Mouse (Mus musculus): ENCODE results near the gene A730049H05Rik. TPM values are rescaled to one million over a fixed set of nuclear protein-coding genes. Genes with fewer than 3 reads are reported as not detected.

A730049H05Rik gene
- polyA plus RNA-seq, 1 experiment from 2014 or later = 0.97 TPM

- H3K36me3 ChIP-seq = no peaks in the 10 kb centered on the region
- no peaks in the 10 kb centered on the region for H3K4me1 ChIP-seq (replicated peaks)
- no peak overlapping the region for H3K4me2 ChIP-seq
- H3K9ac ChIP-seq = no peak overlapping the region
- H3K4me3 ChIP-seq = no peak overlapping the region
- H3K27ac ChIP-seq = no peak overlapping the region
- WGBS = 86% methylated on average over 2 of the region's 2 CpGs
- H3K27me3 ChIP-seq = no peaks in the 10 kb centered on the region
- ATAC-seq (ENCODE audit: low FRiP score) = no peak
- H3K9me3 ChIP-seq = no peaks in the 10 kb centered on the region
These were observed 14.8 kb downstream of the A730049H05Rik start for GRCm38 (mm10) chr6:92831106-92831505.

- Histone ChIP-seq H3K27ac (no peak overlapping the region), H3K27me3 (no peaks in the 10 kb centered on the region), H3K4me2 (no peak overlapping the region), H3K4me1 (replicated peaks) (no peaks in the 10 kb centered on the region), H3K9me3 (no peaks in the 10 kb centered on the region), H3K36me3 (no peaks in the 10 kb centered on the region), H3K9ac (no peak overlapping the region), H3K4me3 (no peak overlapping the region)
- WGBS = 13% methylated on average over 2 of the region's 2 CpGs
- ATAC-seq (ENCODE audit: low FRiP score) = no peak
These were observed 25.7 kb downstream of the A730049H05Rik start for GRCm38 (mm10) chr6:92842000-92842399.

- no peaks in the 10 kb centered on the region for H3K27me3 ChIP-seq
- no peaks in the 10 kb centered on the region for H3K4me1 ChIP-seq (replicated peaks)
- WGBS = 89% methylated on average over 2 of the region's 2 CpGs
- H3K4me2 ChIP-seq = no peak overlapping the region
- no peaks in the 10 kb centered on the region for H3K9me3 ChIP-seq
- H3K27ac ChIP-seq = no peak overlapping the region
- H3K9ac ChIP-seq = no peak overlapping the region
- ATAC-seq (ENCODE audit: low FRiP score) = no peak
- H3K4me3 ChIP-seq = no peak overlapping the region
- H3K36me3 ChIP-seq = no peaks in the 10 kb centered on the region
These were observed 27.2 kb downstream of the A730049H05Rik start for GRCm38 (mm10) chr6:92843474-92843873.

- no peak overlapping the region for H3K27ac ChIP-seq
These were observed 29.6 kb downstream of the A730049H05Rik start for GRCm38 (mm10) chr6:92845898-92846297.

GRCm38 (mm10) chr6:92846614-92847013, 30.3 kb downstream of the A730049H05Rik start:
- no peaks in the 10 kb centered on the region for H3K27me3 ChIP-seq
- WGBS = 60% methylated on average over 4 of the region's 4 CpGs
- H3K9me3 ChIP-seq = no peaks in the 10 kb centered on the region
- H3K4me3 ChIP-seq = no peak overlapping the region
- H3K36me3 ChIP-seq = no peaks in the 10 kb centered on the region
- no peak overlapping the region for H3K4me2 ChIP-seq
- no peak for ATAC-seq (ENCODE audit: low FRiP score)
- H3K9ac ChIP-seq = no peak overlapping the region
- no peak overlapping the region for H3K27ac ChIP-seq
- peaks cover 9% of the 10 kb centered on the region for H3K4me1 ChIP-seq (replicated peaks)

More at GRCm38 (mm10) chr6:92845898-92846297, 29.6 kb downstream of the A730049H05Rik start:
- ATAC-seq (ENCODE audit: low FRiP score) = no peak
- 83% methylated on average over 8 of the region's 8 CpGs for WGBS
- H3K27me3 ChIP-seq = no peaks in the 10 kb centered on the region
- H3K4me1 ChIP-seq (replicated peaks) = peaks cover 9% of the 10 kb centered on the region
- H3K9me3 ChIP-seq = no peaks in the 10 kb centered on the region
- no peak overlapping the region for H3K4me3 ChIP-seq
- no peak overlapping the region for H3K9ac ChIP-seq
- H3K36me3 ChIP-seq = no peaks in the 10 kb centered on the region
- no peak overlapping the region for H3K4me2 ChIP-seq

- no peak overlapping the region for H3K4me2 ChIP-seq
- H3K27me3 ChIP-seq = no peaks in the 10 kb centered on the region
- no peak overlapping the region for H3K9ac ChIP-seq
- WGBS = 95% methylated on average over 9 of the region's 9 CpGs
- no peak overlapping the region for H3K4me3 ChIP-seq
- no peak overlapping the region for H3K27ac ChIP-seq
- ATAC-seq (ENCODE audit: low FRiP score) = no peak
- H3K4me1 ChIP-seq (replicated peaks) = peaks cover 9% of the 10 kb centered on the region
- no peaks in the 10 kb centered on the region for H3K36me3 ChIP-seq
- H3K9me3 ChIP-seq = no peaks in the 10 kb centered on the region
These were observed 32.9 kb downstream of the A730049H05Rik start for GRCm38 (mm10) chr6:92849208-92849607.

- peaks cover 9% of the 10 kb centered on the region for H3K4me1 ChIP-seq (replicated peaks)
- ATAC-seq (ENCODE audit: low FRiP score) = peak; percentile 52; the same call in 1 of the 2 replicates
- H3K4me3 ChIP-seq = no peak overlapping the region
- H3K9me3 ChIP-seq = no peaks in the 10 kb centered on the region
- no peak overlapping the region for H3K4me2 ChIP-seq
- no peaks in the 10 kb centered on the region for H3K27me3 ChIP-seq
- WGBS = 27% methylated on average over 5 of the region's 5 CpGs
- no peak overlapping the region for H3K9ac ChIP-seq
- no peaks in the 10 kb centered on the region for H3K36me3 ChIP-seq
- 0 out of 2 replicates have a peak overlapping the region, but pooled peaks have one; percentile 30 for H3K27ac ChIP-seq
These were observed 34.0 kb downstream of the A730049H05Rik start for GRCm38 (mm10) chr6:92850250-92850649.

GRCm38 (mm10) chr6:92854873-92855272, 38.6 kb downstream of the A730049H05Rik start:
- Histone ChIP-seq H3K9me3 (no peaks in the 10 kb centered on the region), H3K36me3 (no peaks in the 10 kb centered on the region), H3K4me3 (no peak overlapping the region), H3K4me2 (no peak overlapping the region), H3K4me1 (replicated peaks) (peaks cover 8% of the 10 kb centered on the region), H3K27ac (no peak overlapping the region), H3K27me3 (no peaks in the 10 kb centered on the region), H3K9ac (no peak overlapping the region)
- 82% methylated on average over 4 of the region's 4 CpGs for WGBS
- no peak for ATAC-seq (ENCODE audit: low FRiP score)

- no peaks in the 10 kb centered on the region for H3K4me1 ChIP-seq (replicated peaks)
- H3K36me3 ChIP-seq = no peaks in the 10 kb centered on the region
- H3K27ac ChIP-seq = no peak overlapping the region
- no peak overlapping the region for H3K4me2 ChIP-seq
- 90% methylated on average over 13 of the region's 13 CpGs for WGBS
- no peaks in the 10 kb centered on the region for H3K9me3 ChIP-seq
- H3K4me3 ChIP-seq = no peak overlapping the region
- H3K27me3 ChIP-seq = no peaks in the 10 kb centered on the region
- no peak overlapping the region for H3K9ac ChIP-seq
- ATAC-seq (ENCODE audit: low FRiP score) = no peak
These were observed 41.5 kb downstream of the A730049H05Rik start for GRCm38 (mm10) chr6:92857761-92858160.

- H3K9ac ChIP-seq = no peak overlapping the region
- H3K36me3 ChIP-seq = no peaks in the 10 kb centered on the region
- no peaks in the 10 kb centered on the region for H3K27me3 ChIP-seq
- no peaks in the 10 kb centered on the region for H3K4me1 ChIP-seq (replicated peaks)
- no peak for ATAC-seq (ENCODE audit: low FRiP score)
- WGBS = 82% methylated on average over 12 of the region's 12 CpGs
- H3K9me3 ChIP-seq = no peaks in the 10 kb centered on the region
- no peak overlapping the region for H3K4me3 ChIP-seq
- no peak overlapping the region for H3K27ac ChIP-seq
- H3K4me2 ChIP-seq = no peak overlapping the region
These were observed 42.6 kb downstream of the A730049H05Rik start for GRCm38 (mm10) chr6:92858721-92859510.

GRCm38 (mm10) chr6:92860285-92860912, 44.1 kb downstream of the A730049H05Rik start:
- WGBS = 77% methylated on average over 5 of the region's 5 CpGs
- no peaks in the 10 kb centered on the region for H3K9me3 ChIP-seq
- no peak overlapping the region for H3K4me3 ChIP-seq
- H3K36me3 ChIP-seq = no peaks in the 10 kb centered on the region
- no peaks in the 10 kb centered on the region for H3K27me3 ChIP-seq
- H3K27ac ChIP-seq = no peak overlapping the region
- H3K4me2 ChIP-seq = no peak overlapping the region
- H3K4me1 ChIP-seq (replicated peaks) = no peaks in the 10 kb centered on the region
- no peak overlapping the region for H3K9ac ChIP-seq
- ATAC-seq (ENCODE audit: low FRiP score) = no peak

- Histone ChIP-seq H3K4me1 (replicated peaks) (no peaks in the 10 kb centered on the region), H3K9ac (no peak overlapping the region), H3K36me3 (no peaks in the 10 kb centered on the region), H3K27ac (no peak overlapping the region), H3K4me2 (no peak overlapping the region), H3K9me3 (no peaks in the 10 kb centered on the region), H3K27me3 (no peaks in the 10 kb centered on the region), H3K4me3 (no peak overlapping the region)
- no peak for ATAC-seq (ENCODE audit: low FRiP score)
- 78% methylated on average over 9 of the region's 9 CpGs for WGBS
These were observed 46.3 kb downstream of the A730049H05Rik start for GRCm38 (mm10) chr6:92862599-92862998.
